Mouse (Mus musculus): Measurements from ENCODE around the gene Chn2.

GRCm38 (mm10) chr6:54096836-54097235 lies 57.5 kb downstream of the Chn2 start:
- no peak for TF ChIP-seq MEF2A (IDR thresholded peaks at IDR 0.05; ENCODE audit: borderline replicate concordance, low read depth, low read length)
- TF ChIP-seq CTCF (conservative IDR thresholded peaks at IDR 0.05 in 1 of 2, IDR thresholded peaks at IDR 0.05 in 1 of 2; ENCODE audit: low read depth in 2 of 2, low read length in 2 of 2), result no peak
- no peak for TF ChIP-seq POLR2A (IDR thresholded peaks at IDR 0.05; ENCODE audit: low read depth, low read length)
- no peak for TF ChIP-seq HCFC1 (IDR thresholded peaks at IDR 0.05; ENCODE audit: low read depth, low read length)
- TF ChIP-seq ZMIZ1 (IDR thresholded peaks at IDR 0.05; ENCODE audit: low read depth, low read length), result no peak
- no peak for TF ChIP-seq MYC (IDR thresholded peaks at IDR 0.05; ENCODE audit: low read depth, low read length)
- TF ChIP-seq UBTF (IDR thresholded peaks at IDR 0.05; ENCODE audit: low read depth, low read length), result no peak
- TF ChIP-seq MAZ (IDR thresholded peaks at IDR 0.05; ENCODE audit: low read depth, low read length), result no peak
- no peak for TF ChIP-seq CHD1 (IDR thresholded peaks at IDR 0.05; ENCODE audit: low read depth, low read length)
- TF ChIP-seq MAX (IDR thresholded peaks at IDR 0.05; ENCODE audit: low read length), result no peak
